Mouse (Mus musculus): Measurements from ENCODE around the gene Sprr2d.

DNA sequence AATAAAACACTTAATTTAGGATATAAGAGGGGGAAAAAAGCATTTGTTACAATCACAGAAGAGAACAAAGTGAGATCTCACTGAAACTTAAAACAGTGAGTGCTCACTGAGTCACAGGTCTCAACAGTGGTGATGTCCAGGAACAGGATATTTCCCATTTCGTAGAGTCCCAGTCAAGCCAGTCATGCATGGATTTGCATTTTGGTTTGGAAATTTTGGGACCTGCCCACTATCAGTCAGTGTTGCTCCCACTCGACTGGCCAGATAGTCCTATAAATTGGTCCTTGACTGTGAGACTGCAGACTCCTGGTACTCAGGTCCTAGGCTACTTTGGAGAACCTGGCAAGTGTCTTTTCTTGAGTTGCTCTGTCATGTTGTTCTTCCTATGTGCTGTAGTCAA lies 12.9 kb downstream of the Sprr2d start, which contains the start of gene Sprr2e:
- TF ChIP-seq CTCF (IDR thresholded peaks at IDR 0.05; ENCODE audit: extremely low read depth, insufficient read depth, low read length) (no peak), POLR2A (IDR thresholded peaks at IDR 0.05; ENCODE audit: extremely low read depth, insufficient read depth, low read length) (no peak)

Data from cortical plate, adult 2 months (tissue).